Mouse (Mus musculus): ENCODE data around the gene Ero1lb. TPM values are rescaled to one million over a fixed set of nuclear protein-coding genes. Genes with fewer than 3 reads are reported as not detected.

Ero1lb gene
- polyA plus RNA-seq, 1 experiment, result 1.3 TPM

- TF ChIP-seq USF1 (IDR thresholded peaks at IDR 0.05; ENCODE audit: low read depth) (no peak), MYOG (IDR thresholded peaks at IDR 0.05; ENCODE audit: control insufficient read depth, extremely low read depth, insufficient read length) (no peak), CEBPB (IDR thresholded peaks at IDR 0.05; ENCODE audit: low read depth) (no peak), MYOD1 (IDR thresholded peaks at IDR 0.05; ENCODE audit: control insufficient read depth, insufficient read length, low read depth) (no peak), FOSL1 (IDR thresholded peaks at IDR 0.05; ENCODE audit: insufficient read depth, low read length, poor library complexity, severe bottlenecking) (no peak), CTCF (IDR thresholded peaks at IDR 0.05; ENCODE audit: control insufficient read depth, insufficient read depth, insufficient read length) (no peak), MAX (IDR thresholded peaks at IDR 0.05) (no peak)
- Histone ChIP-seq H3K79me3 (ENCODE audit: low read depth) (no peaks in the 10 kb centered on the region), H3ac (ENCODE audit: control insufficient read depth, insufficient read length, low read depth) (no peak overlapping the region), H3K36me3 (ENCODE audit: control insufficient read depth, insufficient read depth) (no peaks in the 10 kb centered on the region), H3K27me3 (ENCODE audit: control insufficient read depth, insufficient read depth, insufficient read length) (peaks cover 5% of the 10 kb centered on the region), H3K4me3 (ENCODE audit: insufficient read depth, poor library complexity, severe bottlenecking) (no peak overlapping the region), H3K79me2 (ENCODE audit: control insufficient read depth, insufficient read depth) (no peaks in the 10 kb centered on the region)
Measured at GRCm38 (mm10) chr13:12543246-12543645, 22.4 kb upstream of the Ero1lb start.

- Histone ChIP-seq H3ac (ENCODE audit: control insufficient read depth, insufficient read length, low read depth) (no peak overlapping the region), H3K27me3 (ENCODE audit: control insufficient read depth, insufficient read depth, insufficient read length) (peaks cover 5% of the 10 kb centered on the region), H3K36me3 (ENCODE audit: control insufficient read depth, insufficient read depth) (no peaks in the 10 kb centered on the region), H3K4me3 (ENCODE audit: insufficient read depth, poor library complexity, severe bottlenecking) (no peak overlapping the region), H3K79me2 (ENCODE audit: control insufficient read depth, insufficient read depth) (no peaks in the 10 kb centered on the region), H3K79me3 (ENCODE audit: low read depth) (no peaks in the 10 kb centered on the region)
- no peak for TF ChIP-seq FOSL1 (IDR thresholded peaks at IDR 0.05; ENCODE audit: insufficient read depth, low read length, poor library complexity, severe bottlenecking)
- TF ChIP-seq CTCF (IDR thresholded peaks at IDR 0.05; ENCODE audit: control insufficient read depth, insufficient read depth, insufficient read length), result no peak
- TF ChIP-seq USF1 (IDR thresholded peaks at IDR 0.05; ENCODE audit: low read depth), result no peak
- TF ChIP-seq MAX (IDR thresholded peaks at IDR 0.05), result no peak
- no peak for TF ChIP-seq MYOG (IDR thresholded peaks at IDR 0.05; ENCODE audit: control insufficient read depth, extremely low read depth, insufficient read length)
- no peak for TF ChIP-seq CEBPB (IDR thresholded peaks at IDR 0.05; ENCODE audit: low read depth)
- TF ChIP-seq MYOD1 (IDR thresholded peaks at IDR 0.05; ENCODE audit: control insufficient read depth, insufficient read length, low read depth), result no peak
Measured at GRCm38 (mm10) chr13:12543880-12544568, 21.6 kb upstream of the Ero1lb start.

DNA sequence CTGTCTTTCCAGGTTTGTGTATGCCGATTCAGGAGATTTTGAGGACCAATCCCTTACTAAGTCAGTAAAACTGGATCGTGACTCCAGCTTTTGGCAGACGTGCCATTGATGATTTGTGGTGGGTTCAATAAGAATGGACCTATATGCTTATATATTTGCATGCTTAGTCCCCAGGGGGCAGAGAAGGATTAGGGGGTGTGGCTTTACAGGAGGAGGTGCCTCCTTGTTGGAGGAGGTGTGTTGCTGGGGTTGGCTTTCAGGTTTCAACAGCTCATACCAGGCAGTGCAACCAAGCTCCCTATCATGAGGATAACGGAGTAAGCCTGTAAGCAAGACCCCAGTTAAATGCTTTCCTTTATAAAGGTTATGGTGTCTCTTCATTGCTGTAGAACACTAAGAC is 11.5 kb upstream of the Ero1lb start:
- no peaks in the 10 kb centered on the region for H3K79me2 ChIP-seq (ENCODE audit: control insufficient read depth, insufficient read depth)
- H3K27me3 ChIP-seq (ENCODE audit: control insufficient read depth, insufficient read depth, insufficient read length), result peaks cover 13% of the 10 kb centered on the region
- no peak for TF ChIP-seq CTCF (IDR thresholded peaks at IDR 0.05; ENCODE audit: control insufficient read depth, insufficient read depth, insufficient read length)
- TF ChIP-seq MYOG (IDR thresholded peaks at IDR 0.05; ENCODE audit: control insufficient read depth, extremely low read depth, insufficient read length), result no peak
- TF ChIP-seq MAX (IDR thresholded peaks at IDR 0.05), result no peak
- TF ChIP-seq USF1 (IDR thresholded peaks at IDR 0.05; ENCODE audit: low read depth), result no peak
- no peak for TF ChIP-seq CEBPB (IDR thresholded peaks at IDR 0.05; ENCODE audit: low read depth)
- TF ChIP-seq FOSL1 (IDR thresholded peaks at IDR 0.05; ENCODE audit: insufficient read depth, low read length, poor library complexity, severe bottlenecking), result no peak
- no peak for TF ChIP-seq MYOD1 (IDR thresholded peaks at IDR 0.05; ENCODE audit: control insufficient read depth, insufficient read length, low read depth)
- H3K36me3 ChIP-seq (ENCODE audit: control insufficient read depth, insufficient read depth), result no peaks in the 10 kb centered on the region
- no peak overlapping the region for H3K4me3 ChIP-seq (ENCODE audit: insufficient read depth, poor library complexity, severe bottlenecking)
- H3K79me3 ChIP-seq (ENCODE audit: low read depth), result no peaks in the 10 kb centered on the region
- H3ac ChIP-seq (ENCODE audit: control insufficient read depth, insufficient read length, low read depth), result no peak overlapping the region

DNA sequence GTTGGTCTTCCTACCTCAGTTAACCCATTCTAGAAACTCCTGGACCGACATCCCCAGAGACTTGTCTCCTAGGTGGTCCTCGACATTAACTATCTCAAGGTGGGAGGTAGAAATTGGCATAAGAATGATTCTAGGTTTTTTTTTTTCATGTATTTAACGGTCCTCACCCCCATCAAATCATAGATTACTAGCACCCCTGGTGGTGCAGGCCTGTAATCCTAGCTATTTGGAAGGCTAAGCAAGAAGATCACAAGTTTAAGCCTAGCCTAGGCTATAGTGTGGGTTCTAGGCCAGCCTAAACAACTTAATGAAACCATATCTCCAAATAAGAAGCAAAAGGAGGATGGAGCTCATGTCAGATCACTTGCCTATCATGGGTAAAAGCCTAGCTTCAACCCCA is 6.6 kb upstream of the Ero1lb start:
- Histone ChIP-seq H3K79me2 (ENCODE audit: control insufficient read depth, insufficient read depth) (no peaks in the 10 kb centered on the region), H3ac (ENCODE audit: control insufficient read depth, insufficient read length, low read depth) (no peak overlapping the region), H3K27me3 (ENCODE audit: control insufficient read depth, insufficient read depth, insufficient read length) (peaks cover 13% of the 10 kb centered on the region), H3K4me3 (ENCODE audit: insufficient read depth, poor library complexity, severe bottlenecking) (no peak overlapping the region), H3K36me3 (ENCODE audit: control insufficient read depth, insufficient read depth) (no peaks in the 10 kb centered on the region), H3K79me3 (ENCODE audit: low read depth) (no peaks in the 10 kb centered on the region)
- no peak for TF ChIP-seq USF1 (IDR thresholded peaks at IDR 0.05; ENCODE audit: low read depth)
- TF ChIP-seq MAX (IDR thresholded peaks at IDR 0.05), result no peak
- no peak for TF ChIP-seq CEBPB (IDR thresholded peaks at IDR 0.05; ENCODE audit: low read depth)
- no peak for TF ChIP-seq FOSL1 (IDR thresholded peaks at IDR 0.05; ENCODE audit: insufficient read depth, low read length, poor library complexity, severe bottlenecking)
- no peak for TF ChIP-seq CTCF (IDR thresholded peaks at IDR 0.05; ENCODE audit: control insufficient read depth, insufficient read depth, insufficient read length)
- no peak for TF ChIP-seq MYOD1 (IDR thresholded peaks at IDR 0.05; ENCODE audit: control insufficient read depth, insufficient read length, low read depth)
- no peak for TF ChIP-seq MYOG (IDR thresholded peaks at IDR 0.05; ENCODE audit: control insufficient read depth, extremely low read depth, insufficient read length)

GRCm38 (mm10) chr13:12559462-12560120 is 6.1 kb upstream of the Ero1lb start:
- no peak overlapping the region for H3K4me3 ChIP-seq (ENCODE audit: insufficient read depth, poor library complexity, severe bottlenecking)
- H3K79me3 ChIP-seq (ENCODE audit: low read depth), result no peaks in the 10 kb centered on the region
- no peaks in the 10 kb centered on the region for H3K79me2 ChIP-seq (ENCODE audit: control insufficient read depth, insufficient read depth)
- H3K36me3 ChIP-seq (ENCODE audit: control insufficient read depth, insufficient read depth), result no peaks in the 10 kb centered on the region
- TF ChIP-seq FOSL1 (IDR thresholded peaks at IDR 0.05; ENCODE audit: insufficient read depth, low read length, poor library complexity, severe bottlenecking), result no peak
- TF ChIP-seq MAX (IDR thresholded peaks at IDR 0.05), result no peak
- no peak for TF ChIP-seq MYOG (IDR thresholded peaks at IDR 0.05; ENCODE audit: control insufficient read depth, extremely low read depth, insufficient read length)
- no peak for TF ChIP-seq CEBPB (IDR thresholded peaks at IDR 0.05; ENCODE audit: low read depth)
- TF ChIP-seq CTCF (IDR thresholded peaks at IDR 0.05; ENCODE audit: control insufficient read depth, insufficient read depth, insufficient read length), result no peak
- TF ChIP-seq USF1 (IDR thresholded peaks at IDR 0.05; ENCODE audit: low read depth), result no peak
- TF ChIP-seq MYOD1 (IDR thresholded peaks at IDR 0.05; ENCODE audit: control insufficient read depth, insufficient read length, low read depth), result no peak
- H3K27me3 ChIP-seq (ENCODE audit: control insufficient read depth, insufficient read depth, insufficient read length), result peaks cover 13% of the 10 kb centered on the region
- no peak overlapping the region for H3ac ChIP-seq (ENCODE audit: control insufficient read depth, insufficient read length, low read depth)

All from C2C12 (cell line).